Mouse (Mus musculus) spleen, adult 18-20 months (tissue): ENCODE measurements at regions not wholly inside any gene's neighbourhood (a gene's known extent, or its start where the extent isn't known, plus 50 kb on each side); places are given as distances from the start of the nearest gene placed in this dataset.

Experiments
- DNase-seq, 2 experiments: peaks; one replicate each; pipeline ENCODE4 v3.0.0; 2022; ENCODE audit warnings: mixed read lengths in 2 of 2

DNA sequence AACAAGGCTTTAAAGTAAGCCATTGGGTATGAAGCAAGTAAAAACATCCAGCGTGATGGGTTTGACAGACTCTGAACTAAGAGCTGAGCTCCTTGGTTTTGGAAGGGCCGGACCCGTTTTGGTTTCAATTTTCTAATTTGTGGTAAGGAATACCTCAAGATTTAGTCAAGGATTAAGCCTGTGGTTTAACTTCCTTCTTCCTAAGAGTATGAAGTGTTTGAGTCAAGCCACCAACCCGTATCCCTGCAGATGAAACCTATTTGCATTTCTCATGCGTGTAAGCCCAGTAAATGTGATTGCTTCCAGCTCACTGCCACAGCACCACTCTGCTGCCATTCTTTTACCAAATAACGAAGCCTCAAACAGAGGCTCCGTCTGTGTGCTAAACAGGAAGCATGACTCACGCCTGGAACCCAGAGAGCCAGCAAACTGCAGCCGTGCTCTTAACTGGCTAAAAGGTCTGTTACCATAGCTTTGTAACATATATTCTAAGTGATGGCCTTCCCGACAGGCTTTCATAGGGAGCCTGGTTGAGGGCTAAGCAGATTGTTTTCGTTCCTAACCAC, 149.7 kb downstream of the Etv1 start:
- DNase-seq = peak in 1 of 2 experiments; percentile 11

DNA sequence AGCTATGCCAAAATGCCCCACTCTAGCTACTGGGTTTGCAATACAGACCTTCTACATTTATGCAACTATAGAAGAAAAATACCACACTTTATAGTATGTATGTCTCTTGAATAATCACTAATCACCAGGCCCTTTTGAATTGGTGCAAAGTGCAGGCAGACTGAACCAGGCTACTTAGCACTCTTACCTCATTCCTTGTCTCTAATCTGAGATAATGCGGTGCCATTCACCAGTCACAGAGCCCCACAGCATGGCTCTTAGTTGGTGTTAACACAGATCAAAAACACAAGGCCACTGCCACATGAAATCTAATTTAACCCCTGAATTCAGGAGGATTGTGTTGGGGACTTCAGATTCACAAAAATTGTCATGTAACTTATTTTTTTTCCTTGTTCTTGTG, 150.5 kb downstream of the Etv1 start:
- no peak for DNase-seq

- DNase-seq = no peak
Measured at GRCm38 (mm10) chr12:38931769-38932168, 152.6 kb downstream of the Etv1 start.

- DNase-seq = no peak
Measured at GRCm38 (mm10) chr12:38959605-38960004, 180.4 kb downstream of the Etv1 start.

GRCm38 (mm10) chr12:38962302-38962701, 183.1 kb downstream of the Etv1 start:
- no peak for DNase-seq

GRCm38 (mm10) chr12:38970347-38970746, 191.2 kb downstream of the Etv1 start:
- no peak for DNase-seq

DNA sequence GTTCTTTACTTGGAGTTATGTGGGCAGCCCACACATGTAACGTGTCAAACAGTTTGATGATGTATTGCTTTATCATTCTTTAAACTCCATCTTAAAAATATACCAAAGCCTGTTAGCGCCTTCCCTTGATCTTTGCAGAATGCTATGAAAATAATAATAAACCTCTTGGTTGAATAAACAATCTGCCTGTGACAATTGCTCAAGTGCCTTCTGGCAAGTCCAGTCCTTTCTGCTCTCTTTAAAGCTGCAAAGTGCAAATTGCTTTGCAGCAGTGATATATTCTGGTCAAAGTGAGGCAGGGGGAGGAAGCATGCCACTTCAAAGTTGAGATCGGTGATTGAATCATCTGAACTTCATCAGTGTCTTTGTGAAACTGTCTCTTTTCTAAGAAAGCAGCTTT, 193.0 kb downstream of the Etv1 start:
- no peak for DNase-seq

GRCm38 (mm10) chr12:38975508-38975907, 196.3 kb downstream of the Etv1 start:
- no peak for DNase-seq

- no peak for DNase-seq
Measured at GRCm38 (mm10) chr12:38982423-38982822, 203.2 kb downstream of the Etv1 start.

DNA sequence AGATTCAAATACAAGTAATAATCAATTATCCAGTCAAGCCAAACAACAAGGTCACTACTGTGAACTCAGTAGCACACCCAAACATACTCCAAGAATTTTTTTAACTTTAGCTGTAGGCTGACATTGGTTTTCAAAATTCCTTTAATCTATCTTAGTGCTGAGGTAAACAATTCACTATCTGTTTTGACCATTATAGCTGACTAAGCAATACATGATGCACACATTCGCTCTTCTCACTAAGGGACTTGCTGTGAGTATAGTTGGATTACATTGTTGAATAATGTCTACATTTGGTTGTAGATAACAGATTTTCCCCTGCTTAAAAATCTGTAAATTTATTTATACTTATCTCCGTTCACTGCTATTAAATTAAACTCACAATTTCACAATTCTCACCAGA, 206.7 kb downstream of the Etv1 start:
- DNase-seq = no peak

DNA sequence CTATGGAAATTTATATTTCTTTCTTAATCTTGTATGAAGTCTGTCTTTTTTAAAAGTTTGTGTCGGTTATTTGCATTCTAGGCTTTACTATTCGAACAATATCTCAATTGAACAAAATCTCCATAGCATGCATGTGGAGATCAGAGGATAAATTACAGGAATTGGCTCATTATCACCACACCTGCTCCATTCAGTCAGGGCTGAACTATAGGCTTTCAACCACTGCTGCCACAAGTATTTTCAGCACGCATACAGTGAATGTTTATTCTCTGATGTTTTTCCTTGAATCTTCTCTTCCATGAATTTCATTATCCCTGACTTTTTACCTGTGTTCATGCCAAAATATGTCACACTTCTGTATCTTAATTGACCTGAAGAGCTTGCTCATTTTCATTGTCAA, 207.2 kb downstream of the Etv1 start:
- DNase-seq = no peak

DNA sequence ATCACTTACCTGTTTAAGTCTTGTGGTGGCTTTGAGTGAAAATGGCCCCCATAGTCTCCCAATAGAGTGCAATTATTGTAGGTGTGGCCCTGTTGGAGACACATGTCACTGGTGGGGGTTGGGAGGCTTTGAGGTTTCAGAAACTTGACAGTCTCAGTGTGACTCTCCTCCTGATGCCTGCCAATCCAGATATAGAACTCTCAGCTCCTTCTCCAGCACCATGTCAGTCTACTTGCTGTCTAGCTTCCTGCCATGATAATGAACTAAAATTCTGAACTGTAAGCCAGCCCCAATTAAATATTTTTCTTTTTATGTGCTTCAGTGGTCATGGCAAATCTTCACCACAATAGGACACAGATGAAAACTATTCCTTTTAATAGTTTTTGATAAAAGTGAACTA, 208.1 kb downstream of the Etv1 start:
- DNase-seq = no peak

- no peak for DNase-seq
Measured at GRCm38 (mm10) chr12:38987819-38988218, 208.6 kb downstream of the Etv1 start.

GRCm38 (mm10) chr12:39027179-39027578, 248.0 kb downstream of the Etv1 start:
- DNase-seq = no peak

- no peak for DNase-seq
Measured at GRCm38 (mm10) chr12:39027948-39028347, 248.8 kb downstream of the Etv1 start.

DNA sequence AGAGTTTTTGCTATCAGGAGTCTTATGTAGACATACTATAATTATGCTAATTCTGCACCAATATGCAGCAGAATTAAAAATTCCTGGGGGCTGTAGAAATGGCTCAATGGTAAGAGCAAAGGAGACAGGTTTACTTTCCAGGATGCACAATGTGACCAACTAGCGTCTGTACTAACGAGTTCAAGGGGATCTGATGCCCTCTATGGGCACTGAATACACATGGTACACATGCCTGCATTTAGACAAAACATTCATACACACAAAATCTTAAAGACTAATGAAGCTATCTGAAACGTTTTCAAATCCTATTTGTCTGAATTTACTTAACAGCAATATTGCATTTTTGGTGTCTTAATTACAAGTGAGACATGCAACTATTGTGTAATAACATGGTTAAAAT, 254.8 kb downstream of the Etv1 start:
- DNase-seq = no peak

DNA sequence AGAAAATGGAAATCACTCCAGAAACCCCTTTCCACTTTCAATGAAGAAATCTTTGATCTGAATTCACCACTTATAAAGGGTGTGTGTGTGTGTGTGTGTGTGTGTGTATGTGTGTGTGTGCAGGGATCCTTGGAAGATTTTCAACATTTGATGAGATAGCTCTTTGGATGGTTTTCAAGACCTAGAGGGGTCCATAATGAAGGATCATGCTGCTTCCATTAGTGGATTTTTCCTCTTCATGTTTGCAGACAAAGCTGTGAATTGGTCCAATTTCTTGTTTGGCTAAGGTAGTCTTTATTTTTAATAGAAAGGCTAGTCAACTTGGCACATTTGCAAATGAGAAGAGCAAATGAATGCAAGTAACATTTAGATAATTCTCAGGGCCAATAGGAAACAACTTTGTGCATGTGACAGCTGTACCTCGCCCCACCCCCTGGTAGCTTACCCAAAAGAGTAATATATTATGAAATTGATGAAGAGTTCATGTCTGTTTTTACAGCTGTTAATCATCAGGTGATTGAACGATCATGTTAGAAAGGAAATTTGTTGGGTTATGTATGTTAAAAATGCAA, 257.4 kb downstream of the Etv1 start:
- no peak for DNase-seq

DNA sequence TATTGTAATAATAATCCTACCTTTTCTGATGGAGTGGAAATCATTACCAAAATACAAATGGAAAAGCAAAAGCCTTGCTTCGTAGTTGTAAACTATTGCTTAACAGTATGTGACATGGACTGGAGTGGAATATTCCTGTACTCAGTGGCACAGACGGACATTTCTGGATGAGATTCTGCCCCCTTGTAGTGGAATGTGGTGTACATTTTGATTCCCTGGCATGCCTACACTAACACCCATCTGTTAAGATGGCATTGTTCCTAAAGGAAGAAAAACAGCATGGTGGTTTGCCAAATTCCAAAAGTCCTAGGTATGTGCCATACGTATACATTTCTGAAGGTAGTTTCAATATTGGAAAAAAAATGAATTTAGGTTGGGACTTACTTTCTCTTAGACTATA, 258.9 kb downstream of the Etv1 start:
- DNase-seq = no peak

GRCm38 (mm10) chr12:39038656-39039055, 259.5 kb downstream of the Etv1 start:
- DNase-seq = no peak

DNA sequence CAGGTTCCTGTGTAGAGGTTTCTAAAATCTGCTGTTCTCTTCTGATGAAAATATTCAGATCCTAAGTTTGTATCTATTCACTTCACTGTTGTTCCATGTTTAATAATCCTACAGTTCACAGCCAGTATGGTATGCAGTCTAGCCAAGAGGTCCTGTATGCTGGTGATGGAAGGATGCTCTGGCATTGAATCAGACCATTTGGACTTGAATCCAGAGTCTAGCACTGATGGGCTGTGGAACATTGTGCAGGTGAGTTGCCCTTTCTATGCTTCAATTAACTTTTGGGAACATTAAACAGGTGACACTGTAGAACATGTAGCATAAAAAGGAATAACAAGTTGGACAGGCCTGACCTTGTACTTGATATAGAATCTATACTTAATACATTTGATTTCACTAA, 267.9 kb downstream of the Etv1 start:
- no peak for DNase-seq

- DNase-seq = no peak
Measured at GRCm38 (mm10) chr12:39048441-39048840, 269.3 kb downstream of the Etv1 start.

- no peak for DNase-seq
Measured at GRCm38 (mm10) chr12:39048958-39049357, 269.8 kb downstream of the Etv1 start.

- DNase-seq = no peak
Measured at GRCm38 (mm10) chr12:39070331-39071045, 291.3 kb downstream of the Etv1 start.

GRCm38 (mm10) chr12:39073289-39074022, 294.3 kb downstream of the Etv1 start:
- DNase-seq = no peak
